Mouse (Mus musculus): ENCODE measurements at regions not wholly inside any gene's neighbourhood (a gene's known extent, or its start where the extent isn't known, plus 50 kb on each side); places are given as distances from the start of the nearest gene placed in this dataset.

DNA sequence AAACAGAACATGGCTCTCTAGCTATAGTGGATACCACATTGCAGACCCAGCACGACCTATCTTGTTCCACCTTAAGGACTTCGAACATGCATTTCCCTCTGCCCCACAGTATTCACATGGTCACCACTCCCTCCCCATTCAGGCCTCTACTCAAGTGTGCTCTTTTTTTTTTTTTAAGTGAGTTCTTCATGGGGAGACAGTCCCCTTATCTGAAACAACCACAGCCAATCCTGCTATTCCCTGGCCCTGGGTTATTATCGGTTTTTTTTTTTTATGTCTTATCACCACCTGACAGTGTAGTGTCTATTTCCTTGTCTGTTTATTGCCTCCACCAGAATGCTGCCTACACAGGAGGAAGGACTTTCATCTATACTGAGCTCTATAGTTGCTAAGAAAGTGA, 125.6 kb upstream of the Parp11 start:
- Histone ChIP-seq H3K4me3 (replicated peaks) (no peak overlapping the region), H3K9ac (no peak overlapping the region), H3K4me2 (no peak overlapping the region), H3K27me3 (no peaks in the 10 kb centered on the region), H3K4me1 (peaks cover 4% of the 10 kb centered on the region; the same call in 1 of the 2 replicates), H3K36me3 (no peaks in the 10 kb centered on the region), H3K9me3 (replicated peaks) (no peaks in the 10 kb centered on the region), H3K27ac (no peak overlapping the region)
- ATAC-seq (replicated peaks; ENCODE audit: low FRiP score) = peak; percentile 62; the same call in 1 of the 2 replicates
- whole genome bisulfite sequencing = 87% methylated on average over 3 of the region's 3 CpGs

DNA sequence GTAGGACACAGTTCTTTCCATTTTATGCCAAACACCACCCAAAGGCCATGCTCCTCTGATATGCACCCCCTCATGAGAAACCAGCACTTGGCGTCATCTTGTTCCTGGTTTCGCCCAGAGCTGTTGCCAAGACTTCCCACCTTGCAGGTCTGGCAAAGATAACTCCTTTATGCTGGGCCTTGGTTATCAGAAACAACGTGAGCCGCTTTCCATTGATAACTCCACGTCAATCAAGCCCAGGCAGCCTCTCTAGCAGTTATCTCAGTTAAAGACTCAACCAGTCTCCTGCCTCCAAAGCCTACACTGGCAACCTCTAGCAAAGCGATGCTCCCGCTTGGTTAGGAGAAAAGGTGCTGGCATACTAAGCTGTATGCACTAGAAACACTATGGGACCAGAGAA, 124.2 kb upstream of the Parp11 start:
- 84% methylated on average over 7 of the region's 7 CpGs for WGBS
- Histone ChIP-seq H3K36me3 (no peaks in the 10 kb centered on the region), H3K9me3 (replicated peaks) (no peaks in the 10 kb centered on the region), H3K27ac (no peak overlapping the region), H3K4me3 (replicated peaks) (no peak overlapping the region), H3K4me1 (peaks cover 4% of the 10 kb centered on the region; the same call in 1 of the 2 replicates), H3K4me2 (no peak overlapping the region), H3K27me3 (no peaks in the 10 kb centered on the region), H3K9ac (no peak overlapping the region)
- ATAC-seq (replicated peaks; ENCODE audit: low FRiP score) = 0 out of 2 replicates have a peak, but pooled peaks have one; percentile 24

DNA sequence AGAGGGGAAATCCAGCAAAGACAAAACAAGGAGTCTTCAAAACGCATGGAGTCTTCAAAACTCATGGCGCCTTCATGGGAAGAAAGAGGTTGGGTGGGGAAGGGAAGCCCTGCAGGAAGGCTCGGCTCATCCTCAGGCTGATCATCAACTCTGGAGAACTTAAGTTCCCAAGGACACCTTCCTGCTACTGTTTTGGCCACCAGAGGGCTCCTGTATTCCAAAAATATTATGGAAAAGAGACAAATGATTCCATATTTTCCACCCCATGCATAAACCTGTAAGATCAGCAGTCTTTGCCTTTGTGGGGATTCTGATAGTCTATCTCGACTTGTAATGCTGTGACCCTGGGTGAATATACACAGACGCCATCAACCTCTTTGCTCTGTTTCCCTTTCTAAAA, 121.7 kb upstream of the Parp11 start:
- Histone ChIP-seq H3K4me2 (no peak overlapping the region), H3K4me1 (peaks cover 15% of the 10 kb centered on the region), H3K9ac (no peak overlapping the region), H3K36me3 (no peaks in the 10 kb centered on the region), H3K27me3 (no peaks in the 10 kb centered on the region), H3K9me3 (replicated peaks) (no peaks in the 10 kb centered on the region), H3K4me3 (replicated peaks) (no peak overlapping the region), H3K27ac (no peak overlapping the region)
- WGBS = 52% methylated on average over 5 of the region's 5 CpGs
- ATAC-seq (replicated peaks; ENCODE audit: low FRiP score) = no peak

DNA sequence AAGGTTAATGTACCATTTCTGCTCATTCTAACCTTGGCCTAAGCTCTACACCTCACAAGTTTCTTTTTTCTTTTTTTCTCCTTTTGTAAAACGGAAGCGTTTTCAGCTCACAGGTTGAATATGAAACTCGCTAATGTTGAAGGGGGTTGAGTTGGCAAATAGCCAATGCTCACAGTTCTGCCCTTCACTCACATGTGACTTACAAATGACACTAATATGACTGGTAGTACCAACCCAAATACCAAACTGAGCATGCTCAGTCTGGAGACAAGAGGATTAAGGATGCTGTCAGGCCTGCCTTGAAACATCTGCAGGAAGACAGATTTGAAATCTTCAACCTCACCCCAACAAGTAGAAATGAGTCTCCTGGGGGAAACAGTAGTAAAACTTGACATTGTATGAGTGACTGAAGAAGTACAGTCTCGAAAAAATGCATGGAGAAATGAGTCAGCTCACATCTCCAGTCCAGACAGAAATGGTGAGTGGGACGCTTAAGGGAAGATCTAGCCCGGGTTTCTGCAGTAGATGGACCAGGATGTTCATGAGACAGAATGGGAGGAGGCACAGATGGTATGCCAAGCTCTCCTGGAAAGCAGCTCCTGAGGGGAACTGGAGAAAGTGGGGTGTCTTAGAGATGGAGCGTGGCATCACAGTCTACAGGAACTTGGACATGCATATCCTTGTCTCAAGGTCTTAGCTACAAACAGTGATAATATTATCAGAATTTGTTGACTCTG, 120.9 kb upstream of the Parp11 start:
- H3K4me3 ChIP-seq (replicated peaks) = no peak overlapping the region
- ATAC-seq (replicated peaks; ENCODE audit: low FRiP score) = no peak
- H3K4me2 ChIP-seq = no peak overlapping the region
- WGBS = 69% methylated on average over 7 of the region's 7 CpGs
- no peak overlapping the region for H3K27ac ChIP-seq
- no peaks in the 10 kb centered on the region for H3K36me3 ChIP-seq
- no peak overlapping the region for H3K9ac ChIP-seq
- no peaks in the 10 kb centered on the region for H3K27me3 ChIP-seq
- H3K9me3 ChIP-seq (replicated peaks) = no peaks in the 10 kb centered on the region
- peaks cover 21% of the 10 kb centered on the region for H3K4me1 ChIP-seq

DNA sequence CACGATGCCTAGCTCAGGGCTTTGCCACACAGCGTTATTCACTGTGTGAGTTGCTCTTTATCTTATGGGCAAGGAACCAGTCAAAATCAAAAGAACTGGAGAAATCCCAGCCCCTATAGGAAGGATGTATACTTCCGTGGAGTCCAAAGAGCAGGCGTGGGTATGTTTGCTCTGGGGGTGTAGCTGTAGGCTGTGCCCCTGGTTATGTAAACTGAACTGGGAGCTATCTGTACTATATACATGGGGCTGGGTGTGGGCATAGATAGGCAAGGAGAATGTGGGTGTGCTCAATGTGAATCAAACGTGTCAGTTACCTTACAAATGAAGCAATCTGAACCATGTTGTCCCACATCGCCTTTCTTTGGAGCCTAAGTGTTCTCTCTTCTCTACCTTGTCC, 120.3 kb upstream of the Parp11 start:
- 78% methylated on average over 6 of the region's 6 CpGs for WGBS
- ATAC-seq (replicated peaks; ENCODE audit: low FRiP score) = no peak
- H3K4me2 ChIP-seq = no peak overlapping the region
- H3K9me3 ChIP-seq (replicated peaks) = no peaks in the 10 kb centered on the region
- H3K27ac ChIP-seq = no peak overlapping the region
- no peak overlapping the region for H3K9ac ChIP-seq
- peaks cover 27% of the 10 kb centered on the region for H3K4me1 ChIP-seq
- no peaks in the 10 kb centered on the region for H3K36me3 ChIP-seq
- no peak overlapping the region for H3K4me3 ChIP-seq (replicated peaks)
- H3K27me3 ChIP-seq = no peaks in the 10 kb centered on the region

DNA sequence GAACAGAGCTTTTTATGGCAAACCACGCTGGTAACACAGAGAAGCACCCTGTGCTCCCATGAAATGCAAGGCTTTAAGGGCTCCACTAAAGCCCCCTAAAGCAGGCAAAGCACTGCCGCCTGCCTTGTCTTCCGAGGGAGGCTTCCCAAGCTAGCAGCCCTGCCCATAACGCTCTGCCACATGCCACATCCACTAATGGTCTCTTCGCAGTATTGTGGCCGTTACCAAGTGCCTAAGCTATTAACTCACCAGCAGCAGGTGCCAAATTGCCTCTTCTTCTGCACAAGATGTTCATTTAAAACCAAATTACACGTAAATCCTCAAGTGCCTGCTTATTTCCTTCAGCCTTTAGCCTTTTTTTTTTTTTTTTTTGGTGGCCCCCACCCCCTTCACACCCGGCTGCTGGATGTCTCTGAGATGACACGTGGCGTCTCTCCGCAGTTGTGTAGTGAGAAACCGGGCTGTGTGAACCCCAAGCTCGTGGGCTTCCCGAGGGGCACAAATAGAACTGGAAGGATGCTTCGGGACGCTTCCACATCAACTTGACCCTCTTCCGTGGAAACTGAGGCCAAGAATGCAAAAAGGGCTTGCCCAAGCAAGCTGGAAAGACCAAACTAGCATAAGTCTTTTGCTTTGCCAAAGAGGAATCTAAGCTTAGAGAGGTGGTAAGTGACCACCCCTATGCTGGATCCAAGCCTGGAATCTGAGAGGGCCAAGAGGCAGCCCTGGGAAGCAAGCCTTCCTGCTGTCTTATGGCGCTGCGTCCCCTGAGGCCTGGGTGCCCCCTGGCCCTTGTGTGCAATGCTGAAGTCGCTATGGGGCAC, 117.2 kb upstream of the Parp11 start:
- Histone ChIP-seq H3K4me2 (peak overlapping the region; percentile 65), H3K9me3 (replicated peaks) (no peaks in the 10 kb centered on the region), H3K4me3 (replicated peaks) (peak overlapping the region; percentile 41), H3K9ac (peak overlapping the region; percentile 42), H3K36me3 (no peaks in the 10 kb centered on the region), H3K27ac (peak overlapping the region; percentile 96), H3K27me3 (no peaks in the 10 kb centered on the region), H3K4me1 (peaks cover 30% of the 10 kb centered on the region)
- 36% methylated on average over 20 of the region's 20 CpGs for WGBS
- ATAC-seq (replicated peaks; ENCODE audit: low FRiP score) = peak; percentile 3; the same call in 1 of the 2 replicates

DNA sequence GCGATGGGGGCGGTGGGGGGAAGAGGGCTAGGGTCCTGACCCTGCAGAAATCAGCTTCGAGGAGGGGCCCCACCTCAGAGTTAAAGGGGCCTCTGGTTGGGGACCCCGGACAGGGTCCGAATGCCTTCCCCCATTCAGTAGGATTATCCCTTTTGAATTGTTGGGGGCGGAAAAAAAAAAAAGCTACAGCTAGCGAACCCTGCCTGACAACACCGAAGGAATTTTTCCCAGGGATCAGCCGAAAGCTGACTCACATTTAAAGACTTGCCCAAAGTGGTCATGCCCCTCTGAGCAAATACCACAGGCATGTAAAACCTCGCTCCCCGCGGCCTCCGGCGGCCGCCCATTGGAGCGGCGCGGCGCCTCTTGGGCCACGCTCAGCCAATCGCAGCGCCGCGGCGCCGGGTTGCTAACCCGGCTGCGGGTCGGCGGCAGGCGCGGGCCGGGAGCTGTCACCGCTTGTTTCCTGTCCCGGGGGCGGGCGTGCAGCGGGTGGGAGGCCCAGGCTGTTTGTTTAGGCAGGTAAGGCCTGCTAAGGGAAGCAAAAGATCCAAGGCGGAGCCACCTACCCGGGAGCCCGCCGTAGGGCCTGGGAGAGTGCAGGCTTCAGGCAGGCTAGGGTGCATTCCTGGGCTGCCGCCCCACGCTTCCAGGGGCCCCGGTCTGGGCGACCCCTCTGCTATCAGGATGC, 116.5 kb upstream of the Parp11 start:
- Histone ChIP-seq H3K27me3 (no peaks in the 10 kb centered on the region), H3K9me3 (replicated peaks) (no peaks in the 10 kb centered on the region), H3K4me1 (peaks cover 32% of the 10 kb centered on the region), H3K27ac (peak overlapping the region; percentile 96), H3K9ac (peak overlapping the region; percentile 50), H3K4me3 (replicated peaks) (peak overlapping the region; percentile 41), H3K4me2 (peak overlapping the region; percentile 65), H3K36me3 (no peaks in the 10 kb centered on the region)
- ATAC-seq (replicated peaks; ENCODE audit: low FRiP score) = peak; percentile 96
- under 1% methylated on average over 46 of the region's 46 CpGs for WGBS

DNA sequence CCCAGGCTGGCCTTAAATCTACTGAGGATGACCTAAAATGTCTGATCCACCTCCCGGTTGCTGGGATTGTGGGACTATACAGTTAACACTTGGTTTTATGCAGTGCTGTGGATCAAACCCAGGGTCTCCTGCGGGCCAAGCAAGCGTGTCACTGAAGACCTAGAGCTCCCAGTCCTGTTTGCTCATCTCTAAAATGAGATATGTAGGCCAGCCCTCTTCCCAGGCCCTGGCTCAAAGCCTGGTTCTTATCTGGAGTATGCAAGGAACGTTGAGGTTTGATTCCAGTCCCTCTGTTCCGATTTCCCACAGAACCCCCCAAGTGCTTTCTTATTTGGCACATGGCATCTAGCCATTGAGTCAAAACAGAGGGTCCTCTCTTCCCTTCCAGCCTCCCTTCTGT, 115.5 kb upstream of the Parp11 start:
- Histone ChIP-seq H3K9me3 (replicated peaks) (no peaks in the 10 kb centered on the region), H3K4me1 (peaks cover 37% of the 10 kb centered on the region), H3K4me2 (no peak overlapping the region), H3K4me3 (replicated peaks) (no peak overlapping the region), H3K27ac (peak overlapping the region; percentile 96), H3K27me3 (no peaks in the 10 kb centered on the region), H3K9ac (no peak overlapping the region), H3K36me3 (no peaks in the 10 kb centered on the region)
- ATAC-seq (replicated peaks; ENCODE audit: low FRiP score) = no peak
- 78% methylated on average over 5 of the region's 5 CpGs for WGBS

DNA sequence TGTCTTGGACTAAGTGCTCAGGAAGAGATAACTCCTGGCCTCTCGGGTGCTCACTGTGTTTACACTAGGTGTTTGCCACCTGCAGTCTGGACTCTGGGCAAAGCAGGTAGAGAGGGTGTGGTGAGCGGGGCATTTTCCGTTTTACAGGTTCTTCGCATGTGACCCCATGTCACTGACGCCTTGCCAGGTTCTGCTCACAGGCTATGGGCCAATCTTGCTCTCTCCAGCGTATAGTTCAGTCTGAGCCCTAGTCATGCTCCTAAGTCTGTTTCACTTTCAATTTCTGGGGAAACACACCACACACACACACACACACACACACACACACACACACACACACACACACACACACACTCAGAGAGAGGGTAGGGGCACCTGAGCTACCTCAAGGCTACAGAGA, 112.4 kb upstream of the Parp11 start:
- Histone ChIP-seq H3K9me3 (replicated peaks) (no peaks in the 10 kb centered on the region), H3K4me2 (no peak overlapping the region), H3K4me3 (replicated peaks) (no peak overlapping the region), H3K27ac (no peak overlapping the region), H3K9ac (no peak overlapping the region), H3K4me1 (peaks cover 63% of the 10 kb centered on the region), H3K36me3 (no peaks in the 10 kb centered on the region), H3K27me3 (no peaks in the 10 kb centered on the region)
- no peak for ATAC-seq (replicated peaks; ENCODE audit: low FRiP score)
- WGBS = 87% methylated on average over 6 of the region's 6 CpGs

DNA sequence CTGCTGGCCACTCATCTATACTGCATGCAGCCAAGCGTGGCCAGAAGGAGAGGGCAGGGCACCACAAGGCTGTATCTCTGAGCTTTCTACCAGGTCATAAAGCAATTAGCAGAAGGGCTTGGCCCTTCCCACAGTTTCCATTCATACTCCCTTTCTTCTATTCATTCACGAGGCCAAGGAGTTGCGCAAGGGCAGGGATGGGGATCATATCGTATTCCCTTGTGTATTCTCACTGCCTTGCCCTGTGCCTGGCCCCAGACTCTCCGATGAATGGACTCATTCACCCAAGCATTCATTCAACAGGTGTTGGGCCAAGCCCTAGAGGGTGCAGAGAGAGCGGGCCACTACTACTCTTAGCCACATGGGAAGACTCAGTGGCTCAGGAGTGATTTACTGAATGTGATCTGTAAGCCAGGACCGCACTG, 111.2 kb upstream of the Parp11 start:
- no peaks in the 10 kb centered on the region for H3K36me3 ChIP-seq
- H3K4me3 ChIP-seq (replicated peaks) = no peak overlapping the region
- H3K27me3 ChIP-seq = no peaks in the 10 kb centered on the region
- H3K27ac ChIP-seq = peak overlapping the region; percentile 61
- peak; percentile 75 for ATAC-seq (replicated peaks; ENCODE audit: low FRiP score)
- WGBS = 35% methylated on average over 7 of the region's 7 CpGs
- H3K4me1 ChIP-seq = peaks cover 57% of the 10 kb centered on the region
- 0 out of 2 replicates have a peak overlapping the region, but pooled peaks have one; percentile 8 for H3K9ac ChIP-seq
- H3K4me2 ChIP-seq = no peak overlapping the region
- no peaks in the 10 kb centered on the region for H3K9me3 ChIP-seq (replicated peaks)

DNA sequence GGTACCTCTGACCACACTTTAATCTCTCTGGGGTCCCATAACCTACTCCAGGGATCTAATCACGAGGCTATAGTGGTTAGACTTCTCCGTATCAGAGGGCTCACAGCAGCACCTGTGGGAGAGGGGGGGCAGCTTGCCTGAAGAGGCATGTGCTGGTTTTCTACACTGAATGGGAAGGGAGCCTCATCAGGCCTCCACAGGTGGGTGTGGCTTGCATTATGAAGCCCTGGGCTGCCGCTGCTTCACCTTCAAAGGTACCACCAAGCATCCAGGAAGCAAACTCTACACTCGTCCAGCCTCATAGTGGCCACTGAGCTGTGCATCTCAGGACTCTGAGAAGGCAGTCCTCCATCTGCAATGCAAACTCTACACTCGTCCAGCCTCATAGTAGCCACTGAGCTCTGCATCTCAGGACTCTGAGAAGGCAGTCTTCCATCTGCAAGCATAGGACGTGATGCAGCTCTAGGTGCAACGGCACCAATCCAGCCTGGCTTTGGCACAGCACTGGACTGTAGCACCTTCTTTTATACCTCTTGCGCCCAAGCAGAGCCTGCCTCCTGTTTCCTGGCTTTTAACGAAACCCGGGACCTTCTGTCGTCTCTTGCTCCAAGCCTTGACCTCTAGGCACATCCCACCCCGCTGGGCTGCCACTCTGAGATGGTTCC, 110.5 kb upstream of the Parp11 start:
- peak overlapping the region; percentile 61 for H3K27ac ChIP-seq
- peak; percentile 12; the same call in 1 of the 2 replicates for ATAC-seq (replicated peaks; ENCODE audit: low FRiP score)
- no peak overlapping the region for H3K4me2 ChIP-seq
- no peaks in the 10 kb centered on the region for H3K9me3 ChIP-seq (replicated peaks)
- no peak overlapping the region for H3K4me3 ChIP-seq (replicated peaks)
- 0 out of 2 replicates have a peak overlapping the region, but pooled peaks have one; percentile 8 for H3K9ac ChIP-seq
- no peaks in the 10 kb centered on the region for H3K27me3 ChIP-seq
- peaks cover 52% of the 10 kb centered on the region for H3K4me1 ChIP-seq
- H3K36me3 ChIP-seq = no peaks in the 10 kb centered on the region
- 29% methylated on average over 12 of the region's 12 CpGs for WGBS
